Mouse (Mus musculus): ENCODE data around the gene Cdc7. TPM values are rescaled to one million over a fixed set of nuclear protein-coding genes. Genes with fewer than 3 reads are reported as not detected.

The Cdc7 gene
- total and polyA plus RNA-seq, 3 experiments, result 25.4 to 42.6 (median 27.8) TPM

- no peak overlapping the region for H3K4me3 ChIP-seq (replicated peaks in 1 of 3; ENCODE audit: low read depth in 2 of 3, low read length in 2 of 3, poor library complexity in 1 of 3)
- H3K9me3 ChIP-seq (replicated peaks; ENCODE audit: low read length), result no peaks in the 10 kb centered on the region
- in situ Hi-C loops (cut with MboI; ENCODE audit: low pct_ligation_motif_present, low pct_unique_long_range_greater_than_20kb, low sequenced_read_pairs) (no loop called here), dilution Hi-C loops (cut with MboI; ENCODE audit: extremely low pct_ligation_motif_present, extremely low pct_unique_long_range_greater_than_20kb, low sequenced_read_pairs) (no loop called here)
- no peak for DNase-seq (ENCODE audit: extremely low read depth)
- H3K9ac ChIP-seq (ENCODE audit: insufficient read depth, low read depth), result no peak overlapping the region
- no peak overlapping the region for H3K27ac ChIP-seq (ENCODE audit: insufficient read depth, low read depth)
- H3K79me2 ChIP-seq (replicated peaks; ENCODE audit: control insufficient read depth, extremely low read depth, insufficient read depth, poor library complexity, severe bottlenecking), result no peaks in the 10 kb centered on the region
- no peaks in the 10 kb centered on the region for H3K36me3 ChIP-seq (replicated peaks in 1 of 2; ENCODE audit: control insufficient read depth in 1 of 2, insufficient read depth in 1 of 2, low read length in 1 of 2)
- TF ChIP-seq ZKSCAN1 (IDR thresholded peaks at IDR 0.05; ENCODE audit: borderline replicate concordance, low read depth, low read length), result no peak
- no peak for TF ChIP-seq IRF4 (IDR thresholded peaks at IDR 0.05; ENCODE audit: low read depth, low read length)
- TF ChIP-seq TBP (conservative IDR thresholded peaks at IDR 0.05; ENCODE audit: low read depth, low read length), result no peak
- TF ChIP-seq MYC (IDR thresholded peaks at IDR 0.05; ENCODE audit: low read depth, low read length), result no peak
- TF ChIP-seq SIN3A (IDR thresholded peaks at IDR 0.05; ENCODE audit: low read length), result no peak
- TF ChIP-seq ELF1 (IDR thresholded peaks at IDR 0.05; ENCODE audit: low read depth, low read length), result no peak
- no peak for TF ChIP-seq CTCF (conservative IDR thresholded peaks at IDR 0.05 in 1 of 2, IDR thresholded peaks at IDR 0.05 in 1 of 2; ENCODE audit: low read depth in 2 of 2, low read length in 2 of 2)
- no peak for TF ChIP-seq ETS1 (conservative IDR thresholded peaks at IDR 0.05; ENCODE audit: low read depth, low read length)
- TF ChIP-seq ZMIZ1 (IDR thresholded peaks at IDR 0.05; ENCODE audit: low read depth, low read length), result no peak
- no peak for TF ChIP-seq UBTF (IDR thresholded peaks at IDR 0.05; ENCODE audit: low read depth, low read length)
- H3K4me2 ChIP-seq (ENCODE audit: insufficient read depth, low read depth, poor library complexity, severe bottlenecking), result no peak overlapping the region
- no peaks in the 10 kb centered on the region; a peak in 1 of 4 replicates for H3K4me1 ChIP-seq (ENCODE audit: control insufficient read depth in 1 of 2, insufficient read depth in 2 of 2)
- H3K27me3 ChIP-seq (replicated peaks), result no peaks in the 10 kb centered on the region
These were observed 15.4 kb upstream of the Cdc7 start for GRCm38 (mm10) chr5:106948683-106949082.

- H3K27me3 ChIP-seq (replicated peaks), result no peaks in the 10 kb centered on the region
- H3K27ac ChIP-seq (ENCODE audit: insufficient read depth, low read depth), result no peak overlapping the region
- H3K9me3 ChIP-seq (replicated peaks; ENCODE audit: low read length), result no peaks in the 10 kb centered on the region
- no peaks in the 10 kb centered on the region for H3K79me2 ChIP-seq (replicated peaks; ENCODE audit: control insufficient read depth, extremely low read depth, insufficient read depth, poor library complexity, severe bottlenecking)
- no peak for DNase-seq (ENCODE audit: extremely low read depth)
- H3K4me2 ChIP-seq (ENCODE audit: insufficient read depth, low read depth, poor library complexity, severe bottlenecking), result no peak overlapping the region
- no peak overlapping the region for H3K4me3 ChIP-seq (replicated peaks in 1 of 3; ENCODE audit: low read depth in 2 of 3, low read length in 2 of 3, poor library complexity in 1 of 3)
- peaks cover 4% of the 10 kb centered on the region in 2 experiments; a peak in 3 of 4 replicates for H3K4me1 ChIP-seq (ENCODE audit: control insufficient read depth in 1 of 2, insufficient read depth in 2 of 2)
- in situ Hi-C loops (cut with MboI; ENCODE audit: low pct_ligation_motif_present, low pct_unique_long_range_greater_than_20kb, low sequenced_read_pairs) (no loop called here), dilution Hi-C loops (cut with MboI; ENCODE audit: extremely low pct_ligation_motif_present, extremely low pct_unique_long_range_greater_than_20kb, low sequenced_read_pairs) (no loop called here)
- no peak overlapping the region for H3K9ac ChIP-seq (ENCODE audit: insufficient read depth, low read depth)
- H3K36me3 ChIP-seq (replicated peaks in 1 of 2; ENCODE audit: control insufficient read depth in 1 of 2, insufficient read depth in 1 of 2, low read length in 1 of 2), result no peaks in the 10 kb centered on the region
- no peak for TF ChIP-seq TBP (conservative IDR thresholded peaks at IDR 0.05; ENCODE audit: low read depth, low read length)
- no peak for TF ChIP-seq NRF1 (IDR thresholded peaks at IDR 0.05; ENCODE audit: low read depth, low read length)
- TF ChIP-seq SMC3 (IDR thresholded peaks at IDR 0.05; ENCODE audit: low read depth, low read length), result no peak
- no peak for TF ChIP-seq USF2 (conservative IDR thresholded peaks at IDR 0.05; ENCODE audit: low read depth, low read length)
- no peak for TF ChIP-seq CTCF (conservative IDR thresholded peaks at IDR 0.05 in 1 of 2, IDR thresholded peaks at IDR 0.05 in 1 of 2; ENCODE audit: low read depth in 2 of 2, low read length in 2 of 2)
- no peak for TF ChIP-seq CHD1 (IDR thresholded peaks at IDR 0.05; ENCODE audit: low read depth, low read length)
- TF ChIP-seq E2F4 (IDR thresholded peaks at IDR 0.05; ENCODE audit: insufficient replicate concordance, low read depth, low read length), result no peak
- TF ChIP-seq IRF4 (IDR thresholded peaks at IDR 0.05; ENCODE audit: low read depth, low read length), result no peak
These were observed 7.7 kb upstream of the Cdc7 start for GRCm38 (mm10) chr5:106956467-106956866.
